Mouse (Mus musculus): ENCODE data around the gene Gadd45g. TPM values are rescaled to one million over a fixed set of nuclear protein-coding genes. Genes with fewer than 3 reads are reported as not detected.
"Not testable (repeated sequence)": the region's sequence is repeated elsewhere in the genome, so short reads cannot be mapped to it uniquely, and the experiment has no call there.

Gadd45g gene
- polyA plus RNA-seq, 1 experiment from 2014 or later: 181 TPM

DNA sequence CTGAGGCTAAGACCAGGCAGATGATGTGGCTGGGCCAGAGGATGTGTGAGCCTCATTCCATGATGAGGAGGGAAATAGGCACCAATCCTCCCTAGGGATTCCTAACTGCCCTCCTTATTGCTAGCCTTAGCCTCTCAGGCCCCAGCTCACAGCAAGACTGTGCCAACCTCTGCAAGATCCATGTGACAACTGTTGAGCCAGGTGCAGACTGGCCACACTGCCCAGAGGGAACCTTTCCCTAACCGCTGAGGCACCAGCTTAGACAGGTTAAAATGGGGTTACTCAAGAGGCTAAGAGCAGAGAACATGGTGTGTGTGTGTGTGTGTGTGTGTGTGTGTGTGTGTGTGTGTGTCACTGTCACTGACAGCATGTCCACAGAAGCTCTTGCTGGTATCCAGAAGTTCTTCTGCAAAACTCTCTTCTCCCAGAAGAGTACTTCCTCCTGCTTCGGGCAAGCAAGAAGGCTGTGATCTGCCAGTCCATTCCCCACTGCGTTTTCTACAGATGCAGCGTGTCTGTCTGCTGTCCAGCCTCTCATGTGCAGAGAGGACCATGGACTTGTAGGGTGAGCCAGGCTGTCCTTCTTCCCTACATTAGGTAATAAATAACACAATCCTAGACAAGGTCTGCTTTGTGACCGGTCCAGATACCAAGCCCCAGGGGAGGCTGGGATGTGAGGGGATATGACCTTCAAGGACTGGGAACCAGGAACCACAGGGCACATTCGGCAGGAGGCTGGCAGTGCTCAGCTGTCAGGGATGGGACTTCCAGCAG, 28.1 kb upstream of the Gadd45g start:
- no peak overlapping the region for H3K4me2 ChIP-seq (replicated peaks)
- H3K9me3 ChIP-seq (replicated peaks): no peaks in the 10 kb centered on the region
- H3K27me3 ChIP-seq: no peaks in the 10 kb centered on the region
- H3K27ac ChIP-seq: no peak overlapping the region
- WGBS: 74% methylated on average over 6 of the region's 6 CpGs
- H3K4me1 ChIP-seq: peaks cover 12% of the 10 kb centered on the region; the same call in 1 of the 2 replicates
- no peak overlapping the region for H3K9ac ChIP-seq
- H3K4me3 ChIP-seq: no peak overlapping the region
- no peaks in the 10 kb centered on the region for H3K36me3 ChIP-seq
- ATAC-seq (ENCODE audit: low FRiP score): no peak

DNA sequence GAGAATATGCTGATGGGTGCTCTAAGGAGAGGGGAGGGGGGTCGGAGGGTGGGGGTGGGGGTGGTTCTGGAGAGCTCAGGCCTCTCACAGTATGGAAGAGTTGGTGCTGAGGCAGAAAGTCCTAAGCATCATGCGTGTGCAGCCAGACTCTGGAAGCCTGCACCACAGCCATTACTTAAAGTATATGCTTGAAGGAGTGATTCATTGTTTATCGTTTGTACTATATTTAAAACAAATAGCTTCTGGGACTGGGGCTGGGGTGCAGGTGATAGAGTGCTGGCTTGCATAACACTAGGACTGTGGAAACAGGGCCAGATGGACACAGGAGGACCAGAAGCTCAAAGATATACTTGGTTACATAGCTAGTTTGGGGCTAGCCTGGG, 27.5 kb upstream of the Gadd45g start:
- WGBS: 82% methylated on average over 3 of the region's 3 CpGs
- H3K4me2 ChIP-seq (replicated peaks): no peak overlapping the region
- H3K4me3 ChIP-seq: no peak overlapping the region
- no peaks in the 10 kb centered on the region for H3K27me3 ChIP-seq
- no peaks in the 10 kb centered on the region for H3K9me3 ChIP-seq (replicated peaks)
- no peak overlapping the region for H3K27ac ChIP-seq
- ATAC-seq (ENCODE audit: low FRiP score): no peak
- no peaks in the 10 kb centered on the region for H3K36me3 ChIP-seq
- H3K4me1 ChIP-seq: peaks cover 7% of the 10 kb centered on the region; the same call in 1 of the 2 replicates
- no peak overlapping the region for H3K9ac ChIP-seq

DNA sequence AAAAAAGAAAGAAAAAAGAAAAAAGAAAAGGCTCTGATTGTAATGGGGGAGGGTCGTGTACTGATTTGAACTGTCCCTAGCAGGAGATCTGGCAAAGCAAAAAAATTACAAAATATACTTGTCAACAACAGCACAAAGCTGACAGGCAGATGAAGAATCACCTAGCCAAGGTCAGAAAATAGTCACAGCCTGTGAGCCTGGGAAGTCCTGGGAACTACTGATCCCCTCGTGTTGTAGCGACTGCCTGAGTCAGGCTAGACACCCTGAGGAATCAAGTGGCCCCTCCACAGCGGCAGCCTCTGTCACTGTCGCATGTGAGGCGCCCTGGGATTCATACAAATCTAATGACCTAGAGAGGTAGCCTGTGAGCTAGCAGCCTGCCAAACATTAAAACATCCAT, 27.1 kb upstream of the Gadd45g start:
- Histone ChIP-seq H3K4me2 (replicated peaks) (no peak overlapping the region), H3K36me3 (no peaks in the 10 kb centered on the region), H3K27ac (no peak overlapping the region), H3K9me3 (replicated peaks) (no peaks in the 10 kb centered on the region), H3K27me3 (no peaks in the 10 kb centered on the region), H3K4me3 (no peak overlapping the region), H3K4me1 (peaks cover 4% of the 10 kb centered on the region; the same call in 1 of the 2 replicates), H3K9ac (no peak overlapping the region)
- ATAC-seq (ENCODE audit: low FRiP score): no peak
- 80% methylated on average over 6 of the region's 6 CpGs for WGBS

DNA sequence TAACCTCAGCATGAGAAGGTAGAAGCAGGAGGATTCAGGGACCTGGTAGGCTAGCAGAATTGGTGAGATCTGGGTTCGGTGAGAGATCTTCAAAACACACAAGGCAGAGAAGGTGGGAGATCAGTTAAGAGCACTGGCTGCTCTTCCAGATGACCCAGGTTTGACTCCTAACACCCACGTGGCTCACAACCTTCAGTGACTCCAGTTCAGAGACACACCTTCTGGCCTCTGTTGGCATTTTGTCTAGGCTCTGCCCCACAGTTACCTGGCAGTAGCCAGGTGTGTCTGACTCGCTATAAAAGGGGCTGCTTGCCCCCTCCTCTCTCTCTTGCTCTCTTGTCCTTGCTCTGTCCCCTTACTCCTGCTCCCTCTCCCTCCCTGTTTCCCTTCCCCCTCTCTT, 24.5 kb upstream of the Gadd45g start:
- WGBS: 74% methylated on average over 3 of the region's 3 CpGs
- Histone ChIP-seq H3K4me1 (no peaks in the 10 kb centered on the region), H3K4me2 (replicated peaks) (no peak overlapping the region), H3K36me3 (no peaks in the 10 kb centered on the region), H3K27ac (no peak overlapping the region), H3K9ac (no peak overlapping the region), H3K27me3 (no peaks in the 10 kb centered on the region), H3K4me3 (no peak overlapping the region), H3K9me3 (replicated peaks) (no peaks in the 10 kb centered on the region)
- ATAC-seq (ENCODE audit: low FRiP score): no peak

DNA sequence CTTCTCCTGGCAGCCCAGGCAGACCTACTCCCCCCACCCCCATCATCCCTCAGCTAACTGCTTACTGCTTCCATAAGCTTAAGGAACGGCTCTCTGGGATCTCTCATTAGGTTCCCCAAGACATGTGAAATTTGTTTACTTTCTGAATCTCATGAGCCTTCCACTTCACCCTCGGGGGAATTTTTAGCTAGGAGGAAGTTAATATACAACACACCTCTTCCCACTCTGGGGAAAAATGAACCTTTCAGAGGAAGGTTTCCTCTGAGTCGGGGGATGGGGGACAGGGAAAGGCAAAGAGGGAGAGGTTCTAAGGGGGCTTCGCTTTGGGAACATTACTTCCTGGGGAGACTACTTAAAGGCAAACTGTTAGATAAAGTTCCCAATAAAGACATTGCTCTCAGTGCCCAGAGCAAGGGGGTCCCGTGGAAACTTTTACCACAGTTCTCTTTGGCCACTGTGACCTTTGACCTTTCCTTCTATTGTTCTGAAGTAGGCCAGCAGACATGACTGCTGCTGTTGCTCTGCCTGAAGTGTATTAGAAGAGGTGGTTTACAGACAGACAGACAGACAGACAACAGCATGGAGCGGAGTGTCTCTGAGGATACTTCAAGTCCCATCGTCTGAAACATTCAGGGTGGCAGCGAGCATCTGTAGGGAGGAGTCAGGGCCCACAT, 22.5 kb upstream of the Gadd45g start:
- ATAC-seq (ENCODE audit: low FRiP score): no peak
- no peaks in the 10 kb centered on the region for H3K27me3 ChIP-seq
- WGBS: 43% methylated on average over 8 of the region's 8 CpGs

DNA sequence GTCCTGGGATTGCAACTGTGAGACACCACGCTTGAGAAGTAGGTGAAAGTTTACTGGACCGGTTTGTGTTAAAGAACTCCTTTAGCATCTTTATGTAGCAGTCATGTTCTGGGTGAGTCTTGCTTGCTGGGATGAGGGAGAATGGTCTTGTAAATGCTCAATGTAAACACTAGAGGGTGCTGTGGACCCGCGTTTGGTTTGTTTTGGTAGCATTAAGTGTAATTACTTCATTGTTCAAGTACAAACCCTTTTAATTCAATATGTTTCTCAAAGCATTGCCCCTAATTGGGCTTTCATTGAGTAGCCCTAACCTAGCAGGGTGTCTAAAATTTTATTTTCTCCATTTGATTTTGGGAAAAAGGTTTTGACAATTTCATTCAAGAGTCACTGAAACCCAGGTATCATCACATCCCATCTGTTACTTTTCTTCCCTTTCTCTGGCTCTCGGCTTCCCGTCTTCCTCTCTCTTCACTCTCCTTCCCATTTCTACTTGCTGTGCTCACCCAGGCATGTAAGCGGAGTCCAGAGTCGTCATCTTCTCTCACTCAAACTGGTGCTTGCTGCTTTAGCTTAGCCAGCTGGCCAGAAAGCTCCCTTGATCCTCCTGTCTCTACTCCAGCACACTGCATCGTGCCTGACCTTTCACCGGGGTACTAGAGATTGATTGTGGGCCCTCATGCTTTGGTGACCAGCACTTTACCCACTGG, 15.6 kb upstream of the Gadd45g start:
- Histone ChIP-seq H3K36me3 (no peaks in the 10 kb centered on the region), H3K27me3 (peaks cover 4% of the 10 kb centered on the region; the same call in 1 of the 2 replicates), H3K4me2 (replicated peaks) (no peak overlapping the region), H3K4me3 (no peak overlapping the region), H3K9ac (no peak overlapping the region), H3K9me3 (replicated peaks) (no peaks in the 10 kb centered on the region), H3K4me1 (peaks cover 7% of the 10 kb centered on the region; the same call in 1 of the 2 replicates), H3K27ac (no peak overlapping the region)
- no peak for ATAC-seq (ENCODE audit: low FRiP score)
- 35% methylated on average over 10 of the region's 10 CpGs for WGBS

More for the DNA sequence above, 22.5 kb upstream of the Gadd45g start:
- Histone ChIP-seq H3K4me3 (no peak overlapping the region), H3K4me2 (replicated peaks) (no peak overlapping the region), H3K36me3 (no peaks in the 10 kb centered on the region), H3K9me3 (replicated peaks) (no peaks in the 10 kb centered on the region), H3K9ac (no peak overlapping the region), H3K27ac (no peak overlapping the region), H3K4me1 (no peaks in the 10 kb centered on the region)

DNA sequence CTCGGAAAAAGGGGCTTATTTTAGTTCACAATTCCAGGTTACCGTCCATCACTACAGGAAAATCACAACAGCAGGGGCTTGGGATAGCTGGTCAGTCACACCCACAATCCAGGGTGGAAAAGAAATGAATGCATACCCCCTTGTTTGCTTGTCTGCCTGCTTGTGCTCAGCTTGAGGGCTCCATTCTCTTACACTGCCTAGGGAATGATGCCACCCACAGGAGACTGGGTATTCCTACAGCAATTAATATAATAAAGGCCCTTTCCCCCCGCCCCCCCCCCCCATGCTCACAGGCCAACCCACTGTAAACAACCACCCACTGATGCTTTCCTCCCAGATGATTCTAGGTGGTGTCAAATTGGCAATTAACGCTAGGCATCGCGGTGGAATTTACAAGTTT, 14.0 kb upstream of the Gadd45g start:
- no peak overlapping the region for H3K27ac ChIP-seq
- 78% methylated on average over 6 of the region's 6 CpGs for WGBS
- H3K27me3 ChIP-seq: peaks cover 4% of the 10 kb centered on the region; the same call in 1 of the 2 replicates

DNA sequence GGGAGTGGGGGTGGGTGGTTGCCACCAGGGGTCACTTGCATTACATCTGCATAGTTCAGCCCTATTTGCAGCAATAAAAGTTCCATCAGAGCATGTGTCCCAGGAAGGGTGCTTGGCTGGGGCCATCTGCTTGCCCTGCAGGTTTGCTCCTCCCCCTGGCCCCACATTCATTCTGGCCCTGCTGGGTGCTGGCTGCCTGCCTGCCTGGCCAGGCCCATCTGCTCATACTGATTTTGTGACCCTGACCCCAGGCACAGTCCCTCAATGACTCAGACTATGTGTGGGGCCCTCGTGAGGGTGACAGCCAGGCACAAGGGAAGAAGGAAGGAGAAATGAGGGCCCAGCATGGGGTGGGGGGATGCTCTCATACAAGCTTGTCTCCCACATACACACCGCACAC, 12.9 kb upstream of the Gadd45g start:
- ATAC-seq (ENCODE audit: low FRiP score): peak; percentile 64; the same call in 1 of the 2 replicates
- Histone ChIP-seq H3K27me3 (peaks cover 16% of the 10 kb centered on the region), H3K27ac (no peak overlapping the region), H3K9me3 (replicated peaks) (no peaks in the 10 kb centered on the region), H3K4me1 (peaks cover 7% of the 10 kb centered on the region; the same call in 1 of the 2 replicates), H3K4me2 (replicated peaks) (no peak overlapping the region), H3K9ac (no peak overlapping the region), H3K36me3 (no peaks in the 10 kb centered on the region), H3K4me3 (no peak overlapping the region)
- WGBS: 43% methylated on average over 2 of the region's 2 CpGs

More for the DNA sequence above, 14.0 kb upstream of the Gadd45g start:
- Histone ChIP-seq H3K36me3 (no peaks in the 10 kb centered on the region), H3K4me1 (peaks cover 7% of the 10 kb centered on the region; the same call in 1 of the 2 replicates), H3K9ac (no peak overlapping the region), H3K4me3 (no peak overlapping the region), H3K4me2 (replicated peaks) (no peak overlapping the region), H3K9me3 (replicated peaks) (no peaks in the 10 kb centered on the region)
- no peak for ATAC-seq (ENCODE audit: low FRiP score)

DNA sequence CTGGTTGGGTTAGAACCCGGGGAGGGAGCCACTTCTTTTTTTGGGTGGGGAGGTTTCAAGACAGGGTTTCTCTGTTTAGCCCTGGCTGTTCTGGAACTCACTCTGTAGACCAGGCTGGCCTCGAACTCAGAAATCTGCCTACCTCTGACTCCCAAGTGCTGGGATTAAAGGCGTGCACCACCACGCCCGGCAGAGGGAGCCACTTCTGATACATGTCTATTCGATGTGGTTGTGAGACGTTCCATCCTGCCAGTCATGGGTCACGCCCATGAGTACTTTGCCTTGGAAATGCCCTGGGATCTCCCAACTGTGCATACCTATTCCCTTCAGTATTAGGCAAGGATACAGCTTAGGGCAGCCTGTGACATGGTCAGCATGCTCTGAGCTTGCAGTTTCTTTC, 12.5 kb upstream of the Gadd45g start:
- H3K4me3 ChIP-seq; H3K4me1 ChIP-seq; H3K9me3 ChIP-seq (replicated peaks); H3K27ac ChIP-seq; H3K36me3 ChIP-seq; H3K9ac ChIP-seq; H3K4me2 ChIP-seq (replicated peaks): not testable (repeated sequence)
- H3K27me3 ChIP-seq: peaks cover 20% of the 10 kb centered on the region
- 74% methylated on average over 8 of the region's 8 CpGs for WGBS
- 0 out of 2 replicates have a peak, but pooled peaks have one; percentile 14 for ATAC-seq (ENCODE audit: low FRiP score)

DNA sequence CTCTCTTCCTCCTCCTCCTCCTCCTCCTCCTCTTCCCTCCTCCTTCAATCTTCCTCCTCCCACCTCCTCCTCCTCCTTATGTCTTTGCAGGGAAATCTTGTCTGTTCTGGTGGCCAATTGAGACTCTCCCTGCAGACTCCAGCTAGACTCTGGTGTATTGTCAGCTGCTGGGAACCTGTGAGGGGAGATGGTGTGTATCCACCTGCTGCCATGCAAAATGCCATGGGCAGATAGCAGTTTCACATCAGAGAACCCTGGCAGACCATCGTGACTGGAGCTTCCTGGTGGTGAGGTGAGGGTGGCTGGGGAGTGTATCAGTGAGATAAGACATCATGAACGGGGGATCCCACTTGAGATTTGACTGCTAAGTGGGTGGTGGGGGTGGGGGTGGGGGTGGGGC, 12.0 kb upstream of the Gadd45g start:
- H3K4me2 ChIP-seq (replicated peaks): no peak overlapping the region
- no peak for ATAC-seq (ENCODE audit: low FRiP score)
- no peak overlapping the region for H3K27ac ChIP-seq
- peaks cover 25% of the 10 kb centered on the region for H3K27me3 ChIP-seq
- H3K36me3 ChIP-seq: no peaks in the 10 kb centered on the region
- H3K9me3 ChIP-seq (replicated peaks): no peaks in the 10 kb centered on the region
- H3K4me3 ChIP-seq: no peak overlapping the region
- H3K4me1 ChIP-seq: peaks cover 7% of the 10 kb centered on the region; the same call in 1 of the 2 replicates
- H3K9ac ChIP-seq: no peak overlapping the region
- WGBS: 70% methylated on average over 2 of the region's 2 CpGs

DNA sequence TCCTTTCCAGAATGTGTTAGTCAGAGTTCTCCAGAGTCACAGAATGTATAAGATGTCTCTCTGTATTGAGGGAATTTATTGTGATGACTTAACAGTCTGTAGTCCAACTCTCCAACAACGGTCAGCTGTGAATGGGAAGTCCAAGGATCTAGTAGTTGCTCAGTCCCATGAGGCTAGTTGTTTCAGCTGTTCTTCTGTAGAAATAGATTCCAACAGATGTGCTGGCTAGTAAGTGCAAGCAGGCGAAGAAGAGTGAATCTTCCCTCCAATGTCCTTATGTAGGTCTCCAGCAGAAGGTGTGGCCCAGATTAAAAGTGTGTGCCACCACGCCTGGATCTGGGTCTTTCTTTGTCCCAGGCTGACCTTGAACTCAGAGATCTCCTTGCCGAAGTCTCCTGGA, 11.3 kb upstream of the Gadd45g start:
- peaks cover 29% of the 10 kb centered on the region for H3K27me3 ChIP-seq
- not testable (repeated sequence) for H3K4me3 ChIP-seq; H3K27ac ChIP-seq; ATAC-seq (ENCODE audit: low FRiP score); H3K4me2 ChIP-seq (replicated peaks); H3K9ac ChIP-seq; H3K9me3 ChIP-seq (replicated peaks); H3K36me3 ChIP-seq; H3K4me1 ChIP-seq
- 75% methylated on average over 4 of the region's 4 CpGs for WGBS

DNA sequence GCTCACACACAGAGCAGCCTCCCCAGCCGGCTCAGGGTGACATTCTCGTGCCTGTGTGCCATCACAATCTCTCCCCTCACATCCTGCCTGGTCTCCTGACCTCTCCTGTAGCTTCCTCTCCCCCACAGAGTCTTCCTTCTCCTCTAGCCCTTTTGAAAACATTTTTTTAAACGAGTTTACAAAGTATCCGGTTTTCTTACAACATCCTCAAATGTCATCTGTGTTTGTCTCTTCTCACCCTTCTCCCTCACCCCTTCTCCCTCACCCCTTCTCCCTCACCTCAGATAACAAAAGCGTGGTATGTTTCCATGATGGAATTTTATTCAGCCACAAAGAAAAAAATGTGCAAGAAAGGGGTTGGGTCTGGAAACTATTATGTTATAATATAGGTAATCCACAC, 9.1 kb upstream of the Gadd45g start:
- peaks cover 51% of the 10 kb centered on the region for H3K27me3 ChIP-seq
- whole genome bisulfite sequencing: 48% methylated on average over 5 of the region's 5 CpGs

More for the DNA sequence above, 9.1 kb upstream of the Gadd45g start:
- Histone ChIP-seq H3K27ac (no peak overlapping the region), H3K36me3 (no peaks in the 10 kb centered on the region), H3K4me1 (peaks cover 27% of the 10 kb centered on the region), H3K4me3 (no peak overlapping the region), H3K9me3 (replicated peaks) (no peaks in the 10 kb centered on the region), H3K9ac (no peak overlapping the region), H3K4me2 (replicated peaks) (no peak overlapping the region)
- no peak for ATAC-seq (ENCODE audit: low FRiP score)

Data from hindbrain, embryonic 12.5 days (tissue).